Mouse (Mus musculus) spleen, adult 2 months (tissue): Measurements from ENCODE around the gene CK137956.

Experiments
- CTCF ChIP-seq: fragments of 200-500 bp; IDR thresholded peaks from 2 replicates; pipeline ENCODE4 v1.5.1; 2011; ENCODE audit warnings: mild to moderate bottlenecking, inconsistent platforms; ENCODE audit not compliant: insufficient read depth, insufficient read length, insufficient replicate concordance; ENCODE audit errors: extremely low read depth
- POLR2A ChIP-seq: fragments of 200-500 bp; IDR thresholded peaks from 2 replicates; pipeline ENCODE4 v1.6.1; 2011; ENCODE audit warnings: low read depth, low read length, inconsistent platforms

- no peak for TF ChIP-seq POLR2A
- no peak for TF ChIP-seq CTCF
Measured at GRCm38 (mm10) chr4:127878966-127879365, 91.8 kb downstream of the CK137956 start.
